Mouse (Mus musculus) layer of hippocampus, adult 11-12 months (tissue): ENCODE measurements at regions not wholly inside any gene's neighbourhood (a gene's known extent, or its start where the extent isn't known, plus 50 kb on each side); places are given as distances from the start of the nearest gene placed in this dataset.

Experiments
- DNase-seq: peaks from one replicate; pipeline ENCODE4 v3.0.0; 2022; ENCODE audit warnings: low spot score

- DNase-seq: no peak
Observed at GRCm38 (mm10) chr13:19883896-19884658, 60.0 kb upstream of the Gpr141 start.

- DNase-seq: no peak
Observed at GRCm38 (mm10) chr13:19882889-19883288, 58.8 kb upstream of the Gpr141 start.

GRCm38 (mm10) chr13:19881772-19882171, 57.7 kb upstream of the Gpr141 start:
- no peak for DNase-seq

GRCm38 (mm10) chr13:19874621-19875249, 50.7 kb upstream of the Gpr141 start:
- DNase-seq: no peak
